Mouse (Mus musculus) limb, embryonic 14.5 days (tissue): ENCODE data around the gene Themis2. TPM values are rescaled to one million over a fixed set of nuclear protein-coding genes. Genes with fewer than 3 reads are reported as not detected.

Experiments used
- ATAC-seq: fragments of 200-750 bp; cut with Nextera tagmentation; 2 replicates; pipeline ENCODE4 v1.8.0; 2017; ENCODE audit warnings: low read depth, moderate number of reproducible peaks, moderate TSS enrichment; ENCODE audit not compliant: low FRiP score
- DNase-seq: peaks from one replicate; pipeline ENCODE4 v3.0.0-alpha.2; 2015; ENCODE audit warnings: low spot score
- H3K27ac ChIP-seq: fragments of 300-500 bp; sonication (generic); replicated peaks from 2 replicates; pipeline ENCODE4 v1.5.1; 2014; ENCODE audit warnings: low read depth, mild to moderate bottlenecking, low read length, moderate library complexity, mixed read lengths
- H3K27me3 ChIP-seq: fragments of 300-500 bp; sonication (generic); 2 replicates; pipeline ENCODE4 v1.6.1; 2014; ENCODE audit warnings: low read length, mixed read lengths; ENCODE audit not compliant: control insufficient read depth, insufficient read depth
- H3K36me3 ChIP-seq: fragments of 300-500 bp; sonication (generic); 2 replicates; pipeline ENCODE4 v1.6.1; 2014; ENCODE audit warnings: mild to moderate bottlenecking, low read length, moderate library complexity, mixed read lengths; ENCODE audit not compliant: control insufficient read depth, insufficient read depth
- H3K4me1 ChIP-seq: fragments of 300-500 bp; sonication (generic); 2 replicates; pipeline ENCODE4 v1.6.1; 2014; ENCODE audit warnings: antibody characterized with exemption, low read length, mixed read lengths; ENCODE audit not compliant: control insufficient read depth, insufficient read depth
- H3K4me2 ChIP-seq: fragments of 300-500 bp; sonication (generic); replicated peaks from 2 replicates; pipeline ENCODE4 v1.6.1; 2014; ENCODE audit warnings: low read depth, mild to moderate bottlenecking, low read length, moderate library complexity; ENCODE audit not compliant: severe bottlenecking
- H3K4me3 ChIP-seq: fragments of 300-500 bp; sonication (generic); replicated peaks from 2 replicates; pipeline ENCODE4 v1.5.1; 2014; ENCODE audit warnings: low read length
- H3K9ac ChIP-seq: fragments of 300-500 bp; sonication (generic); 2 replicates; pipeline ENCODE4 v1.6.1; 2014; ENCODE audit warnings: mild to moderate bottlenecking, low read depth, low read length, moderate library complexity; ENCODE audit not compliant: severe bottlenecking
- H3K9me3 ChIP-seq: fragments of 300-500 bp; sonication (generic); 2 replicates; pipeline ENCODE4 v1.6.1; 2016; ENCODE audit warnings: low read length; ENCODE audit not compliant: control insufficient read depth
- POLR2A ChIP-seq: fragments of 200-500 bp; IDR thresholded peaks from 2 replicates; pipeline ENCODE4 v1.8.0; 2012; ENCODE audit warnings: inconsistent platforms, mild to moderate bottlenecking, moderate library complexity, borderline replicate concordance; ENCODE audit not compliant: insufficient read depth, insufficient read length; ENCODE audit errors: extremely low read depth
- WGBS: fragments of 180-500 bp; shearing (Covaris S2); extraction: QIAGEN DNeasy Blood & Tissue Kit; methylation state at CpG from one replicate; pipeline ENCODE4 v1.1.7; 2014; 5-methylcytosine and 5-hydroxymethylcytosine counted together
- polyA plus RNA-seq, 2 experiments: library from polyadenylated mRNA; depleted of rRNA in 1 of 2; stranded (reverse) in 1 of 2; unstranded in 1 of 2; fragments of >200 nt; fragmentation: Nextera tagmentation in 1 of 2; extraction: Ambion mirVana in 1 of 2; gene quantifications; 2 replicates each; pipeline versions ENCODE4 v1.2.1 to v1.2.3; 2012 to 2014

The Themis2 gene
- polyA plus RNA-seq, 2 experiments, result 1.9 to 2.1 TPM

DNA sequence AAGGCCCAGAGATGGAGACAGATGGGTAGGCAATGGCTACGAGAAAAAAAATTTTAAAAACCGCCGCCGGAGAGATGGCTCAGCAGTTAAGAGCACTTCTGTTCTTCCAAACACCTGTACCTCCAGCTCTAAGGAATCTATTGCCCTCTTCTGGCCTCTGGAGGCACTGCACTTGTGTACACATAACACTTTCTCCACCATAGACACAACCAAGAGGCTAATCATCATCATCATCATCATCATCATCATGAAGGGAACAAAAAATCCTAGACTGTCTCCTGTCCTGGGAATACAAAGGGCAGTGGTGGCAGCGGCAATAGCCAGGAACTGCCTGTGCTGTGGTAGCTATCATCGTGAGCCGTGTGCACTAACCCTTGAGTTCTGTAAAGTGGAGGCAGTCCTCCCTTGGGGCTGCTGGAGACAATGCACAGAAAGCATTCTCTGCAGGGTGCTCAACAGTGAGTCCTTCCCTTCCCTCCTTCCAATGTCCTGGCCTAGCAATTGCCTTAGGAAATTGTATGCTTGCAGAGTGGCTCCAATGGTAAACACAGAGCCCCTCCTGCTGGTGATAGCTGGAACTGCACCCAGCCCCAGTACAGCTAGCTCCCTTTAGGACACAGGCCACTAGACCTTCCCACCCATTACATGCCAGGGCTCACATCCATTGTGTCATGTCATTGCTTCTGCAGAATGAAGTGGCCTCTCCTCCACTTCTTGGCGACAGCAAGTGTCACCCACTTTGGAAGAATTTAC, 27.6 kb upstream of the Themis2 start:
- peaks cover 42% of the 10 kb centered on the region for H3K36me3 ChIP-seq
- ATAC-seq (no peak), DNase-seq (peak; percentile 34)
- H3K9ac ChIP-seq, result no peak overlapping the region
- 0 out of 2 replicates have a peak, but pooled peaks cover 7% of the 10 kb centered on the region for H3K9me3 ChIP-seq
- TF ChIP-seq POLR2A, result no peak
- H3K27ac ChIP-seq, result no peak overlapping the region
- H3K4me2 ChIP-seq, result no peak overlapping the region
- no peaks in the 10 kb centered on the region for H3K27me3 ChIP-seq
- no peak overlapping the region for H3K4me3 ChIP-seq
- WGBS, result 71% methylated on average over 8 of the region's 8 CpGs
- no peaks in the 10 kb centered on the region for H3K4me1 ChIP-seq

DNA sequence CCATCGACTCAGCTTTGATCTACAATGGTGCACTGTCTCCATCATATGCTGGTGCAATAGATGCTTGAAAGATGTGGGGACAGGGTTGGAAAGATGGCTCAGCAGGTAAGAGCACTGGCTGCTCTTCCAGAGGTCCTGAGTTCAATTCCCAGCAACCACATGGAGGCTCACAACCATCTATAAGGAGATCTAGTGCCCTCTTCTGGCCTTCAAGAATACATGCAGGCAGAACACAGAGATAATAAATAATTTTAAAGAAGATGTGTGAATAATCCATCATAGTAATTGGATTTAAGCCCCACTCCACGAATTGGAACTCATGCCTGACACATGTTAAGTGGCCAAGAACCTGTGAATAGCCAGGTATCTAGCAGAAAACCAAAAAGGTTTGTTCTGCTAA, 22.3 kb upstream of the Themis2 start:
- DNase-seq (no peak), ATAC-seq (no peak)
- H3K9ac ChIP-seq, result no peak overlapping the region
- no peaks in the 10 kb centered on the region for H3K27me3 ChIP-seq
- no peak overlapping the region for H3K27ac ChIP-seq
- 0 out of 2 replicates have a peak, but pooled peaks cover 7% of the 10 kb centered on the region for H3K9me3 ChIP-seq
- 53% methylated on average over 2 of the region's 2 CpGs for WGBS
- H3K4me3 ChIP-seq, result no peak overlapping the region
- no peaks in the 10 kb centered on the region for H3K36me3 ChIP-seq
- TF ChIP-seq POLR2A, result no peak
- H3K4me1 ChIP-seq, result no peaks in the 10 kb centered on the region
- H3K4me2 ChIP-seq, result no peak overlapping the region

DNA sequence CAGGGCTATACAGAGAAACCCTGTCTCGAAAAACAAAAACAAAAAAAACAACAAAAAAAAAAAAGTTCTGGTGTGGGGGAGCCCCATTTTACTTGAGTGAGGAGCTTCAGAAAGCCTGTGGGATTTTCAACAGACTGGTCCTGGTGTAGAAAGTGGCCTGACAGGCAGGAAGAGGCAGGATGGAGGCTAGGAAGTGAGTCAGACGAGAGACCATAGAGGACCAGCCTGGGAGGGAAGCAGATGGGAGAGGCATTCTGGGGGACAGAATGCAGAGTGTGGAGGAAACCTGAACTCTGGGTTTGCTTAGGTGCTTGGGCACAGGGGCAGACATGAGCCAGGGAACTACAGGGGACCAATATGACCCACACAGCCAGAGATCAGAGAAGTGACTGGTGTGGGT, 20.7 kb upstream of the Themis2 start:
- no peaks in the 10 kb centered on the region for H3K36me3 ChIP-seq
- no peaks in the 10 kb centered on the region for H3K4me1 ChIP-seq
- no peak overlapping the region for H3K4me2 ChIP-seq
- no peak for TF ChIP-seq POLR2A
- ATAC-seq (no peak), DNase-seq (no peak)
- H3K27ac ChIP-seq, result no peak overlapping the region
- WGBS, result 41% methylated on average over 2 of the region's 2 CpGs
- 0 out of 2 replicates have a peak, but pooled peaks cover 7% of the 10 kb centered on the region for H3K9me3 ChIP-seq
- H3K9ac ChIP-seq, result no peak overlapping the region
- H3K4me3 ChIP-seq, result no peak overlapping the region
- no peaks in the 10 kb centered on the region for H3K27me3 ChIP-seq

DNA sequence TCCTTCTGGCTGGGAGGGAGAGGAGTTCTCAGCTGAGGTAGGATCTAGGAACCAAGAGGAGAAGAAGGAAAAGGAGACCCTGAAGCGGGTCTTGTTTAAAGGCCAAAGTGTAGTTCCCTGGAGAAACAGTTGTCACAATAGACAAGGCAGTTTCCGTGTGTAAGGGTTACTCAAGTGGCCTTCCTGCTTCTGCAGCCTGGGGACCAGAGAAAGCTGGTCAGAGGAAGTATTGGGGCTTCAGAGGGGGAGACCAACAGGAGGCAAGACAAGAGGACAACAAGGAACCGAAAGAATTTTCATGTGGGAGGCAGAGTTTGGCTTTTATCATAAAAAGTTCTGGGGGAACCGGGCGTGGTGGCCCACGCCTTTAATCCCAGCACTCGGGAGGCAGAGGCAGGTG, 20.2 kb upstream of the Themis2 start:
- H3K4me2 ChIP-seq, result no peak overlapping the region
- no peaks in the 10 kb centered on the region for H3K36me3 ChIP-seq
- no peaks in the 10 kb centered on the region for H3K4me1 ChIP-seq
- no peaks in the 10 kb centered on the region for H3K27me3 ChIP-seq
- DNase-seq (no peak), ATAC-seq (no peak)
- no peak overlapping the region for H3K9ac ChIP-seq
- 86% methylated on average over 7 of the region's 7 CpGs for WGBS
- TF ChIP-seq POLR2A, result no peak
- H3K27ac ChIP-seq, result no peak overlapping the region
- H3K4me3 ChIP-seq, result no peak overlapping the region
- H3K9me3 ChIP-seq, result peaks cover 7% of the 10 kb centered on the region; the same call in 1 of the 2 replicates

DNA sequence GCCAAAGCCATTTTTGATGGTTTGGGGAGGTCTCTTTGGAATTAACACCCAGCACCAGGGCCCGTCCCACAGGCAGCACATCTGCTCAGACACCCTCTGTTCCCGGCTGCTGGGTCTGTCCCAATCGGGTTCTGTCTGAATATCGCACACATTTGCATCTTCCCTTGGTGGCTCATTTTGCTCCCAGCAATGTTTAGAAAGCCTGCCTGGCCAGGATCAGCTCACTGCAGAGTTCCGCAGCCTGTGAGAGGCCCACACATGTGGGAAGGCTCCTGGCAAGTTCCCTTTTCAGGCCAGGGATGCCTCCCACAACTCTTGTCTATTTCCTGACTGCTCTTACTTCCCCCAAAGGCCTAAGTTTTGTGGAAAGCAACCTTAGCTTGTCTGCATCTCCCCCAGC, 13.4 kb upstream of the Themis2 start:
- ATAC-seq, result no peak
- no peak overlapping the region for H3K4me2 ChIP-seq
- H3K27me3 ChIP-seq, result no peaks in the 10 kb centered on the region
- no peaks in the 10 kb centered on the region; the same call in 1 of the 2 replicates for H3K9me3 ChIP-seq
- no peak overlapping the region for H3K9ac ChIP-seq
- H3K4me3 ChIP-seq, result no peak overlapping the region
- no peak for TF ChIP-seq POLR2A
- no peaks in the 10 kb centered on the region for H3K4me1 ChIP-seq
- no peak overlapping the region for H3K27ac ChIP-seq
- no peaks in the 10 kb centered on the region for H3K36me3 ChIP-seq
- no peak for DNase-seq
- 82% methylated on average over 5 of the region's 5 CpGs for WGBS
